Mouse (Mus musculus): ENCODE results near the gene Met. TPM values are rescaled to one million over a fixed set of nuclear protein-coding genes. Genes with fewer than 3 reads are reported as not detected.

Gene Met
- polyA plus RNA-seq, 1 experiment from 2014 or later, result 2.1 TPM

DNA sequence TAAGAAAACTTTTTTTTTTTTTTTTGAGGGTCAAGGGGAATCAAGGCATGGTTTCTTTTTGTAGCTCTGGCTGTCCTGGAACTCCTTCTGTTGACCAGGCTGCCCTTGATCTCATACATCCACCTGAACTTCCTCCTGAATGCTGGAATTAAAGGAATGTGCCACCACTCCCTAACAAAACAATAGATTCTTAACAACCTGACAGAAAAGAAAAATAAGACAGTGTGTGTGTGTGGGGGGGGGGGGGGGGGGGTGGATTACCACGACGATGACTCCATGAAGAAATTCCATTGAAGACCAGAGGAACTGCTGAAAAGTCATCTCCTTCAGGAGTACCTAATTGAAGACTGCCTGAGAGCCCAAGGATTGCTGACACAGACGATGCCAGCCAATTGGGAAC is 157.8 kb downstream of the Met start:
- Histone ChIP-seq H3K36me3 (ENCODE audit: control insufficient read depth, insufficient read depth, low read length) (no peaks in the 10 kb centered on the region), H3K9ac (ENCODE audit: low read depth, low read length) (no peak overlapping the region), H3K27ac (ENCODE audit: low read depth, low read length) (no peak overlapping the region), H3K4me3 (ENCODE audit: low read depth, low read length) (no peak overlapping the region), H3K4me1 (ENCODE audit: control insufficient read depth, insufficient read depth, low read length) (no peaks in the 10 kb centered on the region), H3K4me2 (no peak overlapping the region), H3K27me3 (ENCODE audit: control insufficient read depth, insufficient read depth, low read length) (no peaks in the 10 kb centered on the region), H3K9me3 (replicated peaks; ENCODE audit: control insufficient read depth, low read length) (no peaks in the 10 kb centered on the region)
- 42% methylated on average over 3 of the region's 3 CpGs for WGBS (ENCODE audit: insufficient replicate concordance)
- ATAC-seq (replicated peaks; ENCODE audit: insufficient number of reproducible peaks, low FRiP score, low TSS enrichment), result no peak

Other genes starting within 250 kb of the Met start
- 13.7 and 15.9 TPM in 2 replicates for gene Cav2, start 182.6 kb upstream of the Met start, polyA plus RNA-seq (2014; fragmentation: Nextera tagmentation; extraction: Ambion mirVana)
- gene Cav1, start 157.5 kb upstream of the Met start, polyA plus RNA-seq (2014; fragmentation: Nextera tagmentation; extraction: Ambion mirVana), result 69.2 and 81.5 TPM in 2 replicates
- 212 and 236 TPM in 2 replicates for gene Capza2, start 172.4 kb downstream of the Met start, polyA plus RNA-seq (2014; fragmentation: Nextera tagmentation; extraction: Ambion mirVana)
- gene St7, start 229.1 kb downstream of the Met start, polyA plus RNA-seq (2014; fragmentation: Nextera tagmentation; extraction: Ambion mirVana), result 26.9 and 31.6 TPM in 2 replicates

Measured in heart, embryonic 11.5 days (tissue).